Mouse (Mus musculus) heart, embryonic 15.5 days (tissue): Measurements from ENCODE around the gene Ano6. TPM values are rescaled to one million over a fixed set of nuclear protein-coding genes. Genes with fewer than 3 reads are reported as not detected.

Source experiments
- ATAC-seq: fragments of 200-750 bp; cut with Nextera tagmentation; replicated peaks from 2 replicates; pipeline ENCODE4 v1.8.0; 2017; ENCODE audit warnings: low read depth, moderate TSS enrichment; ENCODE audit not compliant: insufficient number of reproducible peaks, insufficient read depth, low FRiP score
- H3K27ac ChIP-seq: fragments of 300-500 bp; sonication (generic); 2 replicates; pipeline ENCODE4 v1.5.1; 2015; ENCODE audit warnings: mild to moderate bottlenecking, inconsistent platforms
- H3K27me3 ChIP-seq: fragments of 300-500 bp; sonication (generic); 2 replicates; pipeline ENCODE4 v1.6.1; 2015; ENCODE audit warnings: inconsistent platforms
- H3K36me3 ChIP-seq: fragments of 300-500 bp; sonication (generic); 2 replicates; pipeline ENCODE4 v1.6.1; 2015; ENCODE audit warnings: mild to moderate bottlenecking, inconsistent platforms
- H3K4me1 ChIP-seq: fragments of 300-500 bp; sonication (generic); replicated peaks from 2 replicates; pipeline ENCODE4 v1.6.1; 2015; ENCODE audit warnings: inconsistent platforms
- H3K4me2 ChIP-seq: fragments of 300-500 bp; sonication (generic); 2 replicates; pipeline ENCODE4 v1.6.1; 2015; ENCODE audit warnings: inconsistent platforms, mild to moderate bottlenecking, moderate library complexity
- H3K4me3 ChIP-seq: fragments of 300-500 bp; sonication (generic); 2 replicates; pipeline ENCODE4 v1.5.1; 2015; ENCODE audit warnings: mild to moderate bottlenecking, inconsistent platforms
- H3K9ac ChIP-seq: fragments of 300-500 bp; sonication (generic); 2 replicates; pipeline ENCODE4 v1.6.1; 2015; ENCODE audit warnings: mild to moderate bottlenecking, inconsistent platforms
- H3K9me3 ChIP-seq: fragments of 300-500 bp; sonication (generic); replicated peaks from 2 replicates; pipeline ENCODE4 v1.6.1; 2016; ENCODE audit warnings: inconsistent platforms
- WGBS: fragments of 180-500 bp; shearing (Covaris S2); methylation state at CpG from one replicate; pipeline ENCODE4 v1.1.7; 2015; ENCODE audit warnings: mixed read lengths; 5-methylcytosine and 5-hydroxymethylcytosine counted together
- polyA plus RNA-seq: library from polyadenylated mRNA; unstranded; fragments of >200 nt; fragmentation: Nextera tagmentation; extraction: Ambion mirVana; gene quantifications from 2 replicates; pipeline ENCODE4 v1.2.1, GENCODE M21; 2015

Gene Ano6
- polyA plus RNA-seq, 1 experiment from 2014 or later, result 27.2 TPM

DNA sequence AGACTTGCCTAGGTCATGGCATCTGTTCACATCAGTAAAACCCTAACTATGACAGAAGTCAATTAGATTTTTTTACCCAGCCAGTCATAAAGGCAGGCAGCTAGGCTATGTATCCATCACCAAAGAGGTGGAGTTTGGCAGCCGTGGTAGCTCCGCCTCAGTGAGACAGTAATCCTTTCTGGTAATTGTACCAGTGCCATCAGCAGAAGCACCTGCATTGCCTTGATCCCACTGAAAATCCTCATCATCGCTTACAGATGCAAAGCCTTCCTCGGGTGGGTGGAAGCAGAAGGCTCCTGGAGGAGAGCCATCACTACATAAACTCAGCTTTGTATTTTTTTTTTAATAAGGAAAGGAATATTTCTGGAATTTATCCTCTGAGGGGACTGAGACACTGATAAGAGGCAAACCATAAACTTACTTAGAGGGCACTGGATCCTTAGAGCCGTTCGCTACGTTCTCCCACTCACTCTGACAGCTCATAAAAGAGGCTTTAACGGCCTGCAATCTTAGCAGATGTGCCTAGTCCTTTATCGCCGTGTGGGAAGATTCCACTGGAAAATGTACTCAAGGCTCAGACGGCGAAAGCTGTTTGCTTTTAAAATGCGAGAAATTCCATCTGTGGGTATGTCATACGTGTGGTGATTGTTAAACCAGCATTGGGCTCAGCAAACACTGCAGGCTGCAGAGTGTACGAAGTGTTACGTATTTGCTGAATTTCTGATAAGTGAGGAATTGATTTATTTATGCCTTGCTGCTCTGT lies 140.6 kb downstream of the Ano6 start:
- H3K4me2 ChIP-seq, result no peak overlapping the region
- H3K27me3 ChIP-seq, result no peaks in the 10 kb centered on the region
- H3K4me1 ChIP-seq, result peaks cover 12% of the 10 kb centered on the region
- WGBS, result 57% methylated on average over 16 of the region's 16 CpGs
- no peak overlapping the region for H3K9ac ChIP-seq
- ATAC-seq, result peak; percentile 61; the same call in 1 of the 2 replicates
- H3K27ac ChIP-seq, result peak overlapping the region; percentile 43
- H3K4me3 ChIP-seq, result no peak overlapping the region
- no peaks in the 10 kb centered on the region for H3K9me3 ChIP-seq
- H3K36me3 ChIP-seq, result peaks cover 17% of the 10 kb centered on the region

DNA sequence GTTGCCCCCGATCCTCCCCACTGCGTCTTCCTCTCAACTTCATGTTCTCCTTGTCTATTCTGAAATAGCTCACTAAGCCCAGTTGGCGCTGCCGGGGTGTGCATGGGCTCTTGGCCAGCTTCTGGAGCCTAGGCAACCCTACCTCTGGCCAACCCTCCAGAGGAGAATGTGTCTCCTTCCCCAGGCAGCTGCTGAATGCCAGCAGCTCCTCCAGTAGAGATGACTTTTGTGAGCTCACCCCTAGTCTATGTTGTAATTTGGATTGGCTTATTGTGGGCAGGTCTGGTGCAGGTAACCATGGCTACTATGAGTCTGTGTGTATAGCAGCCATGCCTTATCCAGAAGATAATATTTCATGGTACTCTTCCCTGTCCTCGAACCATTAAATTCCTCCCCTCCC lies 141.7 kb downstream of the Ano6 start:
- Histone ChIP-seq H3K36me3 (peaks cover 17% of the 10 kb centered on the region), H3K27ac (peak overlapping the region; percentile 43)

DNA sequence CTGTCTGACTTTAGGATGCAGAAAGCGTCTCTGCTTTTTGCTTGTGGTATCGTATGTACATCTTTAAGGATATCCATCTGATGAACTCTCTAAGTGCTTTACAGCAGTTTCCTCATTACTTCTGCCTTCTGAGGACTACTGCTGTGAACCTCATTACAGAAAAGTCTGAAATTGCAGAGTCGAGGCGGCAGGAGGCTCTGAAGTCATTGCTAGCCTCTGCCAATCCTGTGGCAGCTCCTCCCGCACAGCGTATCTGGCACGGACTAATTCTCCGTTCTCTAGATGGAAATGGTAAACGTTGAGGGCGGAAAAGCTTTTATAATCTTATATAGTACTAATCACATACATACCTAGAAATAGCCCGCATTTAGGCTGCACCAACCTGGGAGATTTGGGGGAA lies 144.5 kb downstream of the Ano6 start:
- no peak overlapping the region for H3K4me3 ChIP-seq
- no peaks in the 10 kb centered on the region for H3K9me3 ChIP-seq
- peaks cover 12% of the 10 kb centered on the region for H3K4me1 ChIP-seq
- no peak overlapping the region for H3K27ac ChIP-seq
- H3K36me3 ChIP-seq, result peaks cover 12% of the 10 kb centered on the region; the same call in 1 of the 2 replicates
- H3K27me3 ChIP-seq, result no peaks in the 10 kb centered on the region
- no peak overlapping the region for H3K9ac ChIP-seq
- ATAC-seq, result no peak
- WGBS, result 81% methylated on average over 11 of the region's 11 CpGs
- no peak overlapping the region for H3K4me2 ChIP-seq

More for the DNA sequence above, 141.7 kb downstream of the Ano6 start:
- Histone ChIP-seq H3K4me3 (no peak overlapping the region), H3K4me2 (no peak overlapping the region), H3K9ac (no peak overlapping the region), H3K27me3 (no peaks in the 10 kb centered on the region), H3K4me1 (peaks cover 12% of the 10 kb centered on the region), H3K9me3 (no peaks in the 10 kb centered on the region)
- ATAC-seq, result no peak; the same call in 1 of the 2 replicates
- WGBS, result 57% methylated on average over 5 of the region's 5 CpGs

DNA sequence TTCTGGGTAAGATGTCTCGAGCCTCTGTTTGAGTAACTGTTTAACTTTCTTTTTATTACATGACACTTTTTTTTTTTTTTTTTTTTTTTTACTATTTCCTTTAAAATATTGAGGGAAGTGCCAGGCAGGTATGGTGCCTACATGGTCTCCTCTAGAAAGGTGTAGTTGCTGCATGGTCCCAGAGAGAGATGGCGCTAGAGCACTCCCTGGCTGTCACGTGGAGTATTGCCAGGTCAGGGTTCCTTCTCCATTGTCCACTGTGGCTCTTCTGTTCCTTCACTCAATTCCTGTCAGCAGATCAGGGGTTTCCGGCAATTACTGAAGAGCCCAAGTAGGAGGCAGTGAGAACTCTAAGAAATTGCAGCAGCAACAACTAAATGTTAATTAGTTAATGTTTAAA lies 152.8 kb downstream of the Ano6 start:
- peaks cover 21% of the 10 kb centered on the region; the same call in 1 of the 2 replicates for H3K36me3 ChIP-seq
- WGBS, result 56% methylated on average over 4 of the region's 4 CpGs
- no peak overlapping the region for H3K4me2 ChIP-seq
- no peaks in the 10 kb centered on the region for H3K27me3 ChIP-seq
- H3K9me3 ChIP-seq, result no peaks in the 10 kb centered on the region
- ATAC-seq, result no peak
- no peak overlapping the region for H3K4me3 ChIP-seq
- H3K9ac ChIP-seq, result no peak overlapping the region
- H3K4me1 ChIP-seq, result no peaks in the 10 kb centered on the region
- H3K27ac ChIP-seq, result no peak overlapping the region

DNA sequence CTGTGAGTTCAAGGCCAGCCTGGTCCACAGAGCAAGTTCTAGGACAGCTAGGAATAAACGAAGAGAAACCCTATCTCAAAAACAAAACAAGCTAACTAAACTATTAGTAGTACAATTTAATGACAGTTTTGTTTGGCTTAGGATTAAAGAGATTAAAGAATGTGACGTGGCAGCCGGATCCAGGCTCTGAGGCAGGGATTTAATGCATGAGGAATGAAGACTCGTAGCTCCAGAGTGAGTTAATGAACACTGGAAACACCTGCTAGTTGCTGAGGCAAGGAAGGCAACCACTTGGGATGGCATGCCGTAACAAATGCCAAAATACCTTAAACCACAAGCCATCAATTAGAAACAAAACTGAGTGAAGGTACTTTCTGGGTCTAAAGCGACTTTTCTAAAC lies 153.7 kb downstream of the Ano6 start:
- H3K4me2 ChIP-seq, result no peak overlapping the region
- no peaks in the 10 kb centered on the region for H3K27me3 ChIP-seq
- no peak overlapping the region for H3K9ac ChIP-seq
- no peak for ATAC-seq
- no peaks in the 10 kb centered on the region for H3K9me3 ChIP-seq
- no peak overlapping the region for H3K27ac ChIP-seq
- H3K4me3 ChIP-seq, result no peak overlapping the region
- 80% methylated on average over 6 of the region's 6 CpGs for WGBS
- peaks cover 19% of the 10 kb centered on the region for H3K36me3 ChIP-seq
- no peaks in the 10 kb centered on the region for H3K4me1 ChIP-seq

DNA sequence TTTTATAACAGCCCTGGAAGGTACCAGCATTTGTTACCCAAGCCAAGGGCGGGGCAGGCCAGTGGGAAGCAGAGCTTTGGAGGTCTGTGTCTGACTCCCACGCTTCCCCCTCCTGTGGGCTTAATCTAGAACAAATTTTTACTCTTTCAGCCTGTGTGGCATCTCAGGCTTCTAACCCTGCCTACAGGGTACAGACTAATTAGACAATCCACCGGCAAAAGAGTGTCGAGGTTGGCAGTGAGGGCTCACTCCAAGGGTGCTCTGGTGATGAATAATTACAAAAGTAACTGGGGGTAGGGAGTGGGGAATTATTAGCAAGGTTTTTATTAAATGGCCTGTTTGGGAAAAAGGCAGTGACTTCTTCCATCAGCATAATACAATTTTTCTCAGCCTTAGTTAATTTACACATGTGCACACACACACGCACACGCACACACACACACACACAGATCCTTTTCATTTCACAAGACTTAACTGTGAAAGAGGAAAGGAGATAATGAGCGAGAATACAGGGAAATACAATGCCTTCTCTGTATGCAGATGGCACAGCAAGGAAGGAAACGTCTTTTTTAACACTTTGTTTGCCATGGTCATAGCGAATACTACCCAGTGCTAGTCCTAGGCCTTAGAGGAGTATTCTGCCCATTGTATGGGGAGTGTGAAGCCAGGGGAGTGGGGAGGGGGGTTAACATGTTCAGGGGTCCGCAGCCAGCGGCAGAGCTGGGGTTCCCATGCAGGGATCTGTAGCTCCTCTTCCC lies 155.5 kb downstream of the Ano6 start:
- H3K4me3 ChIP-seq, result no peak overlapping the region

DNA sequence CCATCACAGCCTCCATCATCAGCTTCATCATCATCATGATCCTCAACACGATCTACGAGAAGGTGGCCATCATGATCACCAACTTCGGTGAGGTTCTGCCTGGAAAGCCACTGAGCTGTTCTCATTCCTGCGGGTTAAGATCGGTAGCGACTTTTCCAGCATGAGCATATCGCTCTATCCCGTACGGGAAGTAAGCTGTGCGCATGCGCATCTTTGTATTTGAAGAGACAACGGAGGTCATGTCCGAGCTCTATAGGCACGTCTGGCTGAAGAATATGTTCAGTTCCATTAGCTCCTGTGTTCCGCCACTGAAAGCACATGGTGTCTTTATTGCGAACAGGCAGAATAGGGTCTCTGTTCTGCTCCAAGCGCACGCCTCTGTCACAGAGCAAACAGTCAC lies 157.8 kb downstream of the Ano6 start:
- Histone ChIP-seq H3K4me2 (no peak overlapping the region), H3K27me3 (no peaks in the 10 kb centered on the region), H3K9ac (no peak overlapping the region), H3K9me3 (no peaks in the 10 kb centered on the region), H3K4me1 (peaks cover 12% of the 10 kb centered on the region), H3K36me3 (peaks cover 22% of the 10 kb centered on the region), H3K27ac (no peak overlapping the region), H3K4me3 (no peak overlapping the region)
- no peak for ATAC-seq
- WGBS, result 95% methylated on average over 18 of the region's 18 CpGs

More for the DNA sequence above, 155.5 kb downstream of the Ano6 start:
- 72% methylated on average over 11 of the region's 11 CpGs for WGBS
- Histone ChIP-seq H3K4me2 (no peak overlapping the region), H3K9me3 (no peaks in the 10 kb centered on the region), H3K27me3 (no peaks in the 10 kb centered on the region), H3K27ac (no peak overlapping the region), H3K36me3 (peaks cover 29% of the 10 kb centered on the region), H3K9ac (no peak overlapping the region), H3K4me1 (peaks cover 4% of the 10 kb centered on the region; the same call in 1 of the 2 replicates)
- ATAC-seq, result no peak

DNA sequence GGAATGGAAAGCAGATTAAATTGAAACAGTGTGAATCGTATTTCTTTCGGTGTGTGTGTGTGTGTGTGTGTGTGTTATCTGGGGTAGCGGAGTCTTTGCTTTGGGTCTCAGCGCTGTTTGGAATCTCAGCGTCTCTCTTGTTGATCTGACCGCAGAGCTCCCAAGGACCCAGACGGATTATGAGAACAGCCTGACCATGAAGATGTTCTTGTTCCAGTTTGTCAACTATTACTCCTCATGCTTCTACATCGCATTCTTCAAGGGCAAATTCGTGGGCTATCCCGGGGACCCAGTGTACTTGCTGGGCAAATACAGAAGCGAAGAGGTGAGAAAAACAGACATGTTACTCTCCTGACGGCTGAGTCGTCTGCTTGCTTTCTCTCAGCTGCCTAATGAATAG lies 158.7 kb downstream of the Ano6 start:
- Histone ChIP-seq H3K4me2 (no peak overlapping the region), H3K36me3 (peaks cover 22% of the 10 kb centered on the region), H3K27ac (no peak overlapping the region), H3K4me1 (peaks cover 17% of the 10 kb centered on the region), H3K27me3 (no peaks in the 10 kb centered on the region), H3K9ac (no peak overlapping the region), H3K4me3 (no peak overlapping the region), H3K9me3 (no peaks in the 10 kb centered on the region)
- WGBS, result 88% methylated on average over 13 of the region's 13 CpGs
- ATAC-seq, result no peak

DNA sequence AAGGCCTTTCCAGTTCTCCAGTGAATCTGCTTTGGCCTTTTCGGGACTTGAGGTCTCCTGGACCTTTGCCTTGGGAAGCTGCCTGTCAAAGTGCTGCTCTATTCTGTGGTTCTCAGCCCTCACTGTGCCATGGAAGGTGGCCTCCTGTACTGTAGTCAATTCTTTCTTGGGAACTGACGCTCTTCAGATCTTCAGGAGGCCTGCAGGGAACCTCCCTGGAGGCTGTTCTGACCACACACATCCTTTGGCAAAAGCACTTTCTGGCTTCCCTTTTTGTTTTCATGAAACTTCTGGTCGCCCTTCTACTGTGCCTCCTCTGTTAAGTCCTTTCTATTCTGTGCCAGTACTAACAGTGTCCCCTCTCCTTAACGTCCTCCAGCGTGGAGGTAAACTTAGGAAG lies 160.9 kb downstream of the Ano6 start:
- Histone ChIP-seq H3K27me3 (no peaks in the 10 kb centered on the region), H3K9me3 (no peaks in the 10 kb centered on the region), H3K4me2 (no peak overlapping the region), H3K4me1 (peaks cover 17% of the 10 kb centered on the region), H3K9ac (no peak overlapping the region), H3K36me3 (peaks cover 22% of the 10 kb centered on the region), H3K4me3 (no peak overlapping the region), H3K27ac (peak overlapping the region; percentile 51)
- ATAC-seq, result no peak
- 38% methylated on average over 5 of the region's 5 CpGs for WGBS

DNA sequence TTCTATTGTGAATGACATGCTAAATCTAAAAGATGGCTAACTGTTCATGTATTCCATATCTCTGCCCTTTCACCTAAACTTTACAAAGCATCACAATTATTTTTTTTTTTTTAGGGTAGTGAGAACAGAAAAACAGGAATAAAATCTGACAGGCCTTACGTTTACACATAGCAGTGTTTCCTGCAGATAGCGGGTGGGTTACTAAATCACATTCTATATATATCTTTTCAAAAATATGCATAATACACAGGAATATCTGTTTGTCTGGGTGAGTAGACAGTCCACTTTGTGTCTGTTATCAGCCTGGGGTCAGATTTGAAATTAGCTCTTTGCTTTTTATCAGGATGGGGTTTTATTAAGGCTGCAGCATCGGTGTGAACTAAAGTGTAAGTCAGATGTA lies 166.0 kb downstream of the Ano6 start:
- Histone ChIP-seq H3K27ac (no peak overlapping the region), H3K4me2 (no peak overlapping the region), H3K27me3 (no peaks in the 10 kb centered on the region), H3K36me3 (0 out of 2 replicates have a peak, but pooled peaks cover 4% of the 10 kb centered on the region), H3K9me3 (no peaks in the 10 kb centered on the region), H3K4me1 (peaks cover 19% of the 10 kb centered on the region), H3K4me3 (no peak overlapping the region), H3K9ac (no peak overlapping the region)
- no peak for ATAC-seq
- WGBS, result 43% methylated on average over 3 of the region's 3 CpGs

DNA sequence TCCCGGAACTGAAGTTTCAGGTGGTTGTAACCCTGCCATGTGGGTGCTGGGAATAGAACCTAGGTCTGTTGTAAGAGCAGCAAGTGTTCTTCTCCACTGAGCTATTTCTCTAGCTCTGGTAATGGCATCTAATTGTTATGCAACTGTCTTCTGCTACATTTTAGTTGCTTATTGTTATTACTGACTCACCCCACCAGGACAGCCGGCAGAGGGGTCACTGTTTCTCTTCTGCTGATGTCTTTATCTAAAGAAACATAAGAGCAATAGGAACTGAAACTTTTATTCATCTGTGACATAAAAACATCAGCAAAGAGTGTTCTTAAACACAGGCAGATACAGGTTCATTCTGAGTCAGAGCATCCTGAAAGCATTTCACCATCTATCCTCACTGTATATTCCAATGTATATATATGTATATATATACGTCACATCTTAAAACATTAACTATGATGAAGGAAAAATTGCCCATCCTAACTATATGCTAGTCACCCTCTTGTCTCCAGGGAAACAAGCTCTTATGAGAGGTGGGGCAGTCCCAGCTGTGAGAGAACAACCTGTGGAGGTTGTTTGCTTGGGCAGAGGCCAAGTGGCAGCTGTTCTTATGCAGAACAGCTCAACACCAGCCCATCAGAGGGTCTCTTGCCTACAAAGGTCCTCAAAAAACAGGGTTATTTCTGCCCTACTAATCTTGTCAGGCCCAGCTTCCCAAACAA lies 171.9 kb downstream of the Ano6 start:
- no peak overlapping the region for H3K4me3 ChIP-seq
- peaks cover 12% of the 10 kb centered on the region; the same call in 1 of the 2 replicates for H3K36me3 ChIP-seq
- H3K9ac ChIP-seq, result no peak overlapping the region
- H3K4me1 ChIP-seq, result peaks cover 16% of the 10 kb centered on the region
- no peaks in the 10 kb centered on the region for H3K9me3 ChIP-seq
- H3K27ac ChIP-seq, result no peak overlapping the region
- no peak for ATAC-seq
- no peaks in the 10 kb centered on the region for H3K27me3 ChIP-seq
- WGBS, result 83% methylated on average over 3 of the region's 3 CpGs
- H3K4me2 ChIP-seq, result no peak overlapping the region
